In genomic region chr6:102583578-102583977, GRCm38 (mm10) we compare ENCODE assay signal across 26 mouse cellular contexts. TPM values are rescaled to one million over a fixed set of nuclear protein-coding genes. Genes with fewer than 3 reads are reported as not detected.
"Had no signal": no experiment of that assay in that cellular context is flagged by ENCODE, and none has a peak within 500 bp of the region (broad histone marks: within the 10 kb centered on the region; RNA-seq: fewer than 3 reads in every experiment).

No protein-coding gene starts in this region.

- H3K27ac ChIP-seq: gastrocnemius, adult 2 months; heart, embryonic 10.5 days; hindbrain, embryonic 10.5 days; hindbrain, embryonic 12.5 days; hindbrain, embryonic 14.5 days; intestine, embryonic 15.5 days; limb, embryonic 13.5 days; limb, embryonic 15.5 days had no signal

- ATAC-seq: hindbrain, embryonic 16.5 days; inflammation-experienced regulatory T-cells, adult 6 months; intestine, embryonic 15.5 days; intestine, postnatal 0 days had no signal

- H3K9ac ChIP-seq: heart, embryonic 12.5 days; hindbrain, embryonic 12.5 days; hindbrain, embryonic 14.5 days; intestine, embryonic 15.5 days; limb, embryonic 13.5 days; limb, embryonic 15.5 days had no signal

- H3K4me2 ChIP-seq: heart, embryonic 12.5 days; hindbrain, embryonic 12.5 days; hindbrain, embryonic 14.5 days; intestine, embryonic 15.5 days; limb, embryonic 13.5 days; limb, embryonic 15.5 days had no signal

- H3K9me3 ChIP-seq: heart, embryonic 10.5 days; heart, embryonic 12.5 days; hindbrain, embryonic 10.5 days; hindbrain, embryonic 12.5 days; intestine, embryonic 15.5 days; limb, embryonic 13.5 days; limb, embryonic 15.5 days had no signal

- H3K36me3 ChIP-seq: heart, embryonic 10.5 days; heart, embryonic 12.5 days; hindbrain, embryonic 10.5 days; hindbrain, embryonic 12.5 days; intestine, embryonic 15.5 days; limb, embryonic 13.5 days; limb, embryonic 15.5 days had no signal

- H3K4me3 ChIP-seq: gastrocnemius, adult 2 months; heart, embryonic 10.5 days; heart, embryonic 12.5 days; hindbrain, embryonic 10.5 days; hindbrain, embryonic 12.5 days; intestine, embryonic 15.5 days; limb, embryonic 13.5 days; limb, embryonic 15.5 days had no signal

- H3K27me3 ChIP-seq: heart, embryonic 12.5 days; hindbrain, embryonic 12.5 days; intestine, embryonic 15.5 days; limb, embryonic 13.5 days; limb, embryonic 15.5 days had no signal

- DNase-seq: gastrocnemius, adult 2 months; gastrocnemius, postnatal 10 days; gastrocnemius, postnatal 25 days; heart, adult 18-20 months; heart, postnatal 10 days; heart, postnatal 4 days; kidney, adult 18-20 months; kidney, adult 8-10 months; kidney, postnatal 10 days; kidney, postnatal 36 days; layer of hippocampus, adult 9-11 months; layer of hippocampus, postnatal 36 days; left cerebral cortex, postnatal 4 days had no signal

- H3K4me1 ChIP-seq: heart, embryonic 10.5 days; heart, embryonic 12.5 days; hindbrain, embryonic 10.5 days; hindbrain, embryonic 12.5 days; intestine, embryonic 15.5 days; limb, embryonic 13.5 days; limb, embryonic 15.5 days had no signal

RNA-seq across cellular contexts. Expression of gene Cntn3, which starts 10.7 kb away (rescaled TPM):
- total RNA-seq: gastrocnemius, adult 2 months; gastrocnemius, postnatal 25 days; granulocyte monocyte progenitor cell, adult 5-6 weeks; liver, adult 2 months had no signal
- polyA plus RNA-seq: inflammation-experienced regulatory T-cells, adult 6 months; liver, adult 2 months had no signal
